Mouse (Mus musculus) splenic B cell, adult 2 months (primary cell): ENCODE measurements at regions not wholly inside any gene's neighbourhood (a gene's known extent, or its start where the extent isn't known, plus 50 kb on each side); places are given as distances from the start of the nearest gene placed in this dataset.

Experiments
- DNase-seq: peaks from one replicate; pipeline ENCODE4 v3.0.0-alpha.2; 2011; ENCODE audit warnings: low read depth, low spot score
- H3K27me3 ChIP-seq: 2 replicates; pipeline ENCODE4 v1.6.1; 2012; ENCODE audit warnings: mild to moderate bottlenecking, low read length, moderate library complexity, mixed read lengths; ENCODE audit not compliant: control insufficient read depth, poor library complexity, insufficient read depth, severe bottlenecking
- H3K36me3 ChIP-seq: 2 replicates; pipeline ENCODE4 v1.6.1; 2012; ENCODE audit warnings: mild to moderate bottlenecking, low read length, moderate library complexity, mixed read lengths; ENCODE audit not compliant: control insufficient read depth, poor library complexity, insufficient read depth, severe bottlenecking

DNA sequence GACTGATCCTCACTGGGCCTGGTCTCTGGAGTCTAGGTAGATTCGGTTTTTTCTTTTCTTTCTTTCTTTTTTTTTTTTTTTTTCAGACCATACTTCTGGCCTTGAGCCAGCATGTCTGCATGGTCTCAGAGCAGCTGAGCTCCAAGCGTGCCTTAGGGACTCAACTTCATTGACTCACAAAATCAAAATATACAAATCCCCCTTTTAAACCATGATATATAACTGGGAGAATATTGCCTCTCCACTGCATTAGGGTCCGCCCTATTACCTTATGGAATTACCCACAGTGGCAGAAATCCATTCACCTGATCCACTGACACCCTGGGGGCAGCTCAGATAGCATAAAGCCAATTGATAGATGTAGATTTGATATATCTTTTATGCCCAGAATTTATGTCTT lies 385.5 kb upstream of the Clint1 start:
- Histone ChIP-seq H3K27me3 (no peaks in the 10 kb centered on the region), H3K36me3 (no peaks in the 10 kb centered on the region)
- no peak for DNase-seq

DNA sequence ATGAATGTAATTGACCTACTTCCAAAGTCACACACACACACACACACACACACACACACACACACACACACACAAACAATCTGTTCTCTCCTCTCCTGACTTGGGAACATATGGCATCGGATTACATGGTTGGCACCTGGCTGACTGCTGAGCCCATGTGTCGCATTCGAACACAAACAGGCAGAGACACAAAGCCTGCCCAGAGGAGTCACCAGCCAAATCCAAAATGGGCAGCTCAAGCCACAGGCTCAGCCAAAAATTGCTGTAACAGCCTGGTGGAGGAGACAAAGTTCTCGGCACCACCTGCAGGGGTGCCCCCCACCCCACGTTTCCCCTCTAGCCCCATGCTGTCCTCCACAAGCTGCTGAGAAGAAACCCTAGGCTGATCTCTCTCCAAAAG lies 379.7 kb upstream of the Clint1 start:
- no peaks in the 10 kb centered on the region for H3K27me3 ChIP-seq
- H3K36me3 ChIP-seq = no peaks in the 10 kb centered on the region
- no peak for DNase-seq

DNA sequence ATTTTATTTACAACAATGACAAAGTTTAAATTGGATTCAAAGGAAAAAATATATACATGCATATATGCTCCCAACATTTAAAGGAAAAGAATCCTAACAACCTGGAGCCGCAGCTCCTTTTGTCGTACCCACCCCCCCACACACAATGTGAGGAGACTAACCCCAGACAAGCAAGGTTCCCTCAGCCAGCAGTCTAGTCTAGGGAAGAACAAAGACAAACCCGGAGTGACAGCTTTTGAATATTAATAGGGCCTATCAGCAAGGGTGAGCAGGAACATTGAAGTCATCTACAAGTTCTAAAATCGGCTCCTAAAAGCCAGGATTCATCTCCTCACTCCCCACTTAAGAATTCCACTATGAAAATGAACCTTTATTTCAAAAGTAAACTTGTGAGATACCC lies 374.9 kb upstream of the Clint1 start:
- Histone ChIP-seq H3K27me3 (no peaks in the 10 kb centered on the region), H3K36me3 (no peaks in the 10 kb centered on the region)
- no peak for DNase-seq

DNA sequence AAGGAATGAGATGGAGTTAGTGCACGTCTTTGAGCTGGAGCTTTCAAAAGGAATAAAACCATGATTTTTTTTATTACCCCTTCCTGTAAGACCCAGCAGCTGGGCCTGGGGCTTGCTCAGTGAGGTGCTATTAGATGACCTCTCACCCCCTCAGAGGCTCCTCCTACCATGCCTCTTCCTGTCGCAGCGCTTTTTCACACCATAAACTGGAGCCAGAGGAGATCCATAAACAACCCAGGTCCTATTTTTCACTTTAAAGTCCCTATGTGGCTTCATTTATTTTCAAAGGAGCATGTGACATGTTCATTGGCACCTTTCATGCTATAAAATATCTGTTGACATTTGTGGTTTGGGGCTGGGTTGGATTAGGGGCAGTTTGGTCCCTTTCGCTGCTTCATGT lies 365.9 kb upstream of the Clint1 start:
- Histone ChIP-seq H3K27me3 (no peaks in the 10 kb centered on the region), H3K36me3 (no peaks in the 10 kb centered on the region)
- no peak for DNase-seq

DNA sequence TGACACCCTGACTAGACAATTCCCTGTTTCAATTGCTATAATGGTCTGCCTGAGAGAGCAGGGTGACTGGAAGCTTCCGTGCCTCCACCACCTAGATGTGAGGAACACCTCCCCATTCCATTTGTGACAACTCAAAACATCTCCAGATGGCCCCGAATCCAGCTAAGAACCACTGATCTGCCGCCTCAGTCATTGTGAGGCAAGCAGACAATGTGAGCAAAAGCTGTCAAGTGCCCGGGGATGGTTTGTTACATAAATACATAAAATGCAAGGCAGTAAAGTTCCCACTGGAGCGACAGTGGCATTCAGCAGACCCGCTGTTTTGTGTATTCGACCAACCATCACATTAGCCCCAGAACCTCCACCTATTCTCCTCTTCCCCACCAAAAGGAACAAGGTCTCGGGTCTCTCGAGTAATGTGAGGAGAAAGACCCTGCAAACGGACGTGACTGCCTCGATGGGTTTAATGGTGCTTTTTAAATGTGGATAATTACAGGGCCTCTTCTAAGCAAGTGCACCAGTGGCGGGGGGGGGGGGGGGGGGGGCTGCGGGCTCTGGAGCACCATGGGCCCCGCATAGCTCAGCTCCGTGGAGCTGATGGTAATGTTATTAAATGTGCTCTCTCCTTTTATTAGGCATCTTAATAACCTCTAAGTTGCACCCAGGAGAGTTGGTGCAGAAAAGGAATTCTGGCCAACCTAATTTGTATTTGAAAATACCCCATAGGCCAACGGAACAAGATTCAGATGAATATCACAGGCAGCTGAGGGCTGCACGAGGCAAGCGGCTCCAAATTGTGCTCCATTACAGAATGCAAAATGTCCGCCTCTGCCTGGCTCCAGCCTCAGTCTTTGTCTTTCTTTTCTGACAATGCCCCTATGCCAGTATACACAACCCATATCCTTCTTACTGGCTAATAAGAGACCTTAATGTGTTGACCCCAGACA lies 360.6 kb upstream of the Clint1 start:
- H3K27me3 ChIP-seq = no peaks in the 10 kb centered on the region
- no peak for DNase-seq
- H3K36me3 ChIP-seq = no peaks in the 10 kb centered on the region

DNA sequence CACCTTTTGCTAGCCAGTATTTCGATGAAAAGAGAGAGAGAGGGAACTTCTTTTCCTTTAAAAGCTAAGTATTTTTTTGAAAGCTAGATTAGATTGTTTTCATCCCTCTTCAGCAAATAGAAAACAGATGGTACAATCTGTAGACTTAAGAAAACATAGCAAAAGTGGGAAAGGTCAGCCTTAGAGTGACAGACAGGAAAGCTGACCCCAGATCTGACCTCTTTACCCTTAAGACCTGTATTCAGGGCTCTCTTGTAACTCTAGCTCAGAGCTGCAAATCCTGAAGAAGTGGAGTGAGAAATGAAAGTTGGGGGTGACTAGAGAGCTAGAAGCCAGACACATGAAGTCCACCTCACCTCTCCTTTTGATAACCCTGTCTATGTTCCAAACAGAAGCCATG lies 356.6 kb upstream of the Clint1 start:
- Histone ChIP-seq H3K36me3 (no peaks in the 10 kb centered on the region), H3K27me3 (no peaks in the 10 kb centered on the region; the same call in 1 of the 2 replicates)
- DNase-seq = no peak

DNA sequence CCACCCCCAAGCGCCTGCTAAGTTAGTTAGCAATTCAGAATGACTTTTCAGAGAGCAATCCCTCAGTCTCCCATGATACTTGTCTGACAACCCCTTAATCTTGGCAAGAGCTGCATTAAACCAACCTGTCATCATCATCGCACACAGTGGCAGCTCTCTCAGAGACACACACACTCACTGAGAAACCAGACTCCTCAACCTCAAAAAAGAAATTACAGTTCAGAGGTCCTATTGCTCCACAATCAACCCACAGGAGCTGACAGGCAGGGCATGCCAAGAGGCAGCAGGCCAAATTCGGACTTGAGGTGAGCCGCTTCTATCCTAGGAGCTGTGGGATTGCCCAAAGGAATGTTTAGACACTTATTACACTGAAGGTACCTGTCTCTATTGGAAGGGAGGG lies 343.3 kb upstream of the Clint1 start:
- no peak for DNase-seq
- Histone ChIP-seq H3K36me3 (no peaks in the 10 kb centered on the region), H3K27me3 (no peaks in the 10 kb centered on the region)

DNA sequence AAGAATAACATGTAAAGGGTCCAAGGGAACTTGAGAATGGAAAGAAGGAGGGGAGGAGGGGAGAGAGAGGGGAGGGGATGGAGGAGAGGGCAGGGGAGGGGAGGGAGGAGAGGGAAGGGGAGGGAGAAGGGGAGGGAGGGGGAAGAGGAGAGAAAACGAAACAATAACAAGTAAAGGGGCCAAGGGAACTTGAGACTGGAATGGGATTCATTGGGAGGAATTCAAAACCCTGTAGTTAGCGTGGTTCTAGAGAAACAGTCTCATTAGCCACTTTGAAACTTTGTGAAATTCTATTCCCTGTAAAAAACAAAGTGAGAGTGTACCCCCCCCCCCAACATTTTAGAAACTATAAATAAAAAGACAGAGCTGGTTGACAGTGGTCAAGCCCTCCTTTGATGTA lies 342.6 kb upstream of the Clint1 start:
- H3K36me3 ChIP-seq = no peaks in the 10 kb centered on the region
- no peak for DNase-seq
- H3K27me3 ChIP-seq = no peaks in the 10 kb centered on the region

DNA sequence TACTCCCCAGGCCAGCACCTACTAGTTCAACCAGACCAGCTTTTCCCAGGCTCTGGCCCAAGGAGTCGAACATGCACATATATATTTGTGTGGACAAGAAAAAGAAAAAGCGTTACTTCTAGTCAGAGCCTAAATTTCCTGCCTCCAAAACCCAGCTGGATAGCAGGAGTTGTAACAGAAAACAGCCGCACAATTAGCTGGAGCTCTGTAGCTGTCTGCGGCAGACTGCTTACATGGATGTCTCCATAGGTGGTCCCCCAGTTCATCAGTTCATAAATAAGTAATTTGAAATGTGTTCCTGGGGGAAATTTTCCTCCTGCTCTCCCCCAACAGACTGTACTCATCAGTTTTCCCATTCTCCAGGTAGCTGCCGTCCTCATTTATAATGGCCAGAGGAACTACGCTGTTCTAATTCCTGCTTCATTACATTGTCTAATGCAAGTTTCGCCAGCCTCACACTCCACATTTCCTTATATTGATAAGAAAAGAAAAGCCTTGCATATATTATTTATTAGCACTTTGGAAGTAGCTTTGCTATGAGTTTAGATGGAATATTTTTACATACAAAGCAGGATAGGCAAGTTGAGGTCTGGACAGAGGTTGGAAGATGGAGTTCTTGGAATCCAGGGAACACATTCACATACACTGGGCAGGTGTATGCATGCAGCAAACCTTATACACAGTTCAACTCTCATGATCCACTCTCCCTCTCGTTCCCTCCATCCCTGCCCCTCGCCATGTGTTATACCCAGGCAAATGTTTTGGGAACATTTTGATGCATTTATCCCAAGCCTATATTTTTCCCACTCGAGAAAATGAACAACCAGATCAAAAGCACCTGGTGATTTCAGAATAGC lies 337.2 kb upstream of the Clint1 start:
- Histone ChIP-seq H3K27me3 (no peaks in the 10 kb centered on the region), H3K36me3 (no peaks in the 10 kb centered on the region)

DNA sequence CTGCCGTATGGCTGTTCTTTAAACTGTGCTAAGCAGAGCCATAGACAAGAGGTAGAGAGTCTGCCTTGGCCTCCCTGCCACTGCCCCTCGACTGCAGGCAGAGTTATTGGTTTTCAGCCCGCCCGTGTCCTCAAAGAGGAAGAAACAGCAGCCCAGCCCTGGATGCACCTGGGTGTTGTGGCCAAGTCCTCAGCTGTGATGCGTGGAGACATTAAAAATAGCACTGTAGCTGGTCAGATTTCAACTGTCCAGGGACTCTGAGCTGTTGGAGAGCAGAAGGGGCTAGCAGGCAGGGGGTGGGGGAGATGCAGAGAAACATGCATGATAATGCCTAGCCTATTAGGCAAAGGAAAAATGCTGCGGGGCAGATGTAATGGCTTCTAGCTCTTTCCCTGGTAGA lies 327.1 kb upstream of the Clint1 start:
- H3K36me3 ChIP-seq = no peaks in the 10 kb centered on the region
- DNase-seq = peak; percentile 59
- no peaks in the 10 kb centered on the region for H3K27me3 ChIP-seq

More for the DNA sequence above, 337.2 kb upstream of the Clint1 start:
- no peak for DNase-seq

DNA sequence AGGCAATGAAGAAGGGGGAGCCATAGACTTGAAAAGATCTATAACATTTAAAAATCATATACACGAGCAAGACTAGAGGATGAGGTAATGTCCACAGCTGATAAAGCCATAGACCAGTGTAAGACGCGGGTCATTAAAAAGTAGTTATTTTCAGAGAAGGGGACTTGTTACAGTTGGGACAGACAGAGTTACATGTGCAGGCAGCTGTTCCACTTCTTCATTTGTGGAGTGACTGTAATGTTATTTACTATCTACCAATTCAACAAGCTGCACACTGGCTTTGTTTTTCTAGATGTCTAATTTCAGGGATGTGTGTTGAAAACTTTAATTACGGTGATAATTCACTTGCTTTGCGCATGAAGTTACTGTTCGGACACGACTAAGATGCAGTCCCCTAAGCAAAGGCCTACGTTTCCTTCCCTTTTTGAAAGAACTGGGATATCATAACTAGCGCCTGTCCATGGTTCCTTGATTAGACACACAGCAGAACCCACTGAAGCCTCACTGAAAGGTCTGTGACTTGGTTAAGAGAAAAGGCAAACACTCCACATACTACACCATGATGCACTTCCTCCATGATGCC lies 320.7 kb upstream of the Clint1 start:
- DNase-seq = no peak
- H3K36me3 ChIP-seq = no peaks in the 10 kb centered on the region
- no peaks in the 10 kb centered on the region for H3K27me3 ChIP-seq

DNA sequence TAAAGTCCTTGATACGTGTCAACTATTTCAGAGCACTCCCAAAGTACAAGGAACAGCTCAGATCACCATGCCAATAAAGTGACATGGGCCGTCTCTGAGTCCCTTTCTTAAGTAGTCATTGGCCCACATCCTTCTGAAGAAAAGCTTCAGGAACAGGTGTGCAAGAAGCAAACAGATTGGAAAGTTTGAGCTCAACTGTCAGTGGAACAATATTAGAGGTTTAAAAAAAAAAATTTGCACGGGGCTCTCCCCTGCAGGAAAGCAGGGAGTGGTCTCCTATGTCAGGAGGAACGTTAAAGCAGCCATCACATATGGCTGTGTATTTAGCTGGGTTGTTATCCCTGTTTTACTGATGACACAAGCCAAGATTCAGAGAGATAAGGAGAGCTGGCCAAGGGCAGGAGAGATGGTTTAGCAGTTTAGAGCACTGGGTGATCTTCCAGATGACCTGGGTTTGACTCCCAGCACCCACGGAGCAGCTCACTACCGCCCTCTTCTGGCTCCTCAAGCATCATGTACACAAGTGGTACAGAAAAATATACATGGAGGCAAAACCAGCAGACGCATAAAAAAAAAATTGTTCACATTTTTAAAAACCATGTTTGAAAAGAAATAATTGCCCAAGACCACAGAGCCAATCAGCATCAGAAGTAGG lies 318.3 kb upstream of the Clint1 start:
- H3K27me3 ChIP-seq = no peaks in the 10 kb centered on the region
- DNase-seq = peak; percentile 77
- no peaks in the 10 kb centered on the region for H3K36me3 ChIP-seq

DNA sequence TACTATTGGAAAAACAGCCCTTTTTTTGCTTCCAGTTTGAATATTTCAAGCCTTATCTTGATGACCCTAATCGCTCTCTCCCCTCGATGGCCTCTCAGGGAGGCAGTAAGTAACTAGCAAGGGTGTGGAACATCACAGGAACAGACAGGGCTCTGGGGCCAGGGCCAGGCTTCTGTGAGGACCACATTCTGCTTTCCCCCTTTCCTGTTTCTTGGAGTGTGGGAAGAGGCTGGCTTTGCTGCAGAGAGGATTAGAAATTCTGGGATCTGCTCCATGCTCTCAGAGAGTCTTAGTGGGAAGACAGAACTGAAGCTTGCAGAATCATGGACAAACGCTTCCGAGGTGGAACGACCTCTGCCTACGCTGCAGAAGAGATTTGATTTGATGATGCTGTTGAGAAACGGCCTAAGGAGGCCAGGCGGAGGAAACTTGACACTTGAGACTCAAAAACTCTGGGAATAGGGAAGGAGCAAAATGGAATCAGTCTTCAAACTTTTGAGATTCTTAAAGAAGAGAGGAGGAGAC lies 316.3 kb upstream of the Clint1 start:
- no peak for DNase-seq
- H3K27me3 ChIP-seq = no peaks in the 10 kb centered on the region
- H3K36me3 ChIP-seq = no peaks in the 10 kb centered on the region

DNA sequence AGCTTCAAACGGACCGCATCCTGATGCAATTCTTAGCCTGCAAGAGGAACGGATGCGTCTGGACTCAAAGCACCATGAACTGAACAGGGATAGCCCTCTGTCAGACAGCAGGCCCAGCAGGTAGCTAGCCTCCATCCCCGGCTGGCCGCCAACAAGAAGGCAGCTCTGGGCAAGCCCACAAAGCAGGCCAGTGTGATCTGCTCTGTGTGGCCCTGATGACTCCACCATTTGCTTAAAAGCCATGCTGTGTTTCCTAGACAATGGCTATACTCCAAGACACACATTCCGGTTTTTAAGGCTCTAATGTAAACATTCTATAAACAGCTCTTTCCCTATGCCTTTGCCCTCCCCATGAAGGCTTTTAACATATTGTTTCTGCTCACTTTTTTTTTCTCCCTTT lies 313.8 kb upstream of the Clint1 start:
- no peak for DNase-seq
- H3K36me3 ChIP-seq = no peaks in the 10 kb centered on the region
- no peaks in the 10 kb centered on the region for H3K27me3 ChIP-seq
